Mouse (Mus musculus) monocyte, adult 5-6 weeks (primary cell): Measurements from ENCODE around the gene Fat3. TPM values are rescaled to one million over a fixed set of nuclear protein-coding genes. Genes with fewer than 3 reads are reported as not detected.

ENCODE experiments used
- ATAC-seq: fragments of 153-309, 156-312 bp; replicated peaks from 2 replicates; pipeline ENCODE4 v1.8.0; 2017; ENCODE audit warnings: mild to moderate bottlenecking; ENCODE audit not compliant: low TSS enrichment, insufficient number of reproducible peaks, severe bottlenecking, poor library complexity, low FRiP score
- total RNA-seq: library from RNA; stranded (forward); fragments of 200-1000, 200-491, 200-594 nt; gene quantifications from 3 replicates; pipeline ENCODE4 v1.2.3, GENCODE M21; 2017

The Fat3 gene
- total RNA-seq, 1 experiment from 2014 or later = not detected

DNA sequence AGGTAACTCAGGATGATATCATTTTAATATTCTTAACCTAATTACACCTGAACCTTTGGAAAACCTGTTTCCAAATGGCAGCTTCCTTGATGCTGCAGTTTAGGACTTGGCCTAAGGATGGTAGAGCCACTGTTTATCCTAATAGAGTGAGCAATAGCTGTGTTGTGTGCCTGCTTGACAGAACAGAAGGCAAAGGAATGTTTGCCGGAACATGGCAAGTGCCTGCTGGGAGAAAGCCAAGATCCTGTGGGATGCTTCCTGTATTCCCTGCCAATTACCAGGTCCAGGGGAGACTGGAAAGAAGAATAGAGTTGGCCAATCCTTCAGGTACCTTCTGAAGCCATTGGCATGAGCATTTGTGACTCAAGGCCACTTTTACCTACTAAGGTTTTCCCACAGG is 300.1 kb downstream of the Fat3 start:
- ATAC-seq = no peak

DNA sequence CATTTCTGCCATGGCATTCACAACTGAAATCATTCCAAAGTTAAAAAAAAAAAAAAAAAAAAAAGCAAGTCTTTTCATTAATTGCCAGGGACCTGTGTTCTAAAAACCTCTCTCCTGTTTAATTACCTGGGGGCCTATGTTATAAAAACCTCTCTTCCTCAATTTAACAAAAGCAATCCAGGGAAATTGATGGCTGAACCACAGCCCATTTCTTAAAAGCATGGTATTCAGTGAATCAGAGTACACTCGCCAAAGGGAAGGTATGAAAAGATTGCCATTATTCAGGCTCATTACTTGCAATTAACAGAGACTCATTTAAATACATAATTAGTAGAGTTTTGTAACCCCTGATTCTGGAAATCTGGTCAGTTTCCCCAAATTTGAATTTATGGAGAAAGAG is 314.6 kb downstream of the Fat3 start:
- ATAC-seq = no peak

DNA sequence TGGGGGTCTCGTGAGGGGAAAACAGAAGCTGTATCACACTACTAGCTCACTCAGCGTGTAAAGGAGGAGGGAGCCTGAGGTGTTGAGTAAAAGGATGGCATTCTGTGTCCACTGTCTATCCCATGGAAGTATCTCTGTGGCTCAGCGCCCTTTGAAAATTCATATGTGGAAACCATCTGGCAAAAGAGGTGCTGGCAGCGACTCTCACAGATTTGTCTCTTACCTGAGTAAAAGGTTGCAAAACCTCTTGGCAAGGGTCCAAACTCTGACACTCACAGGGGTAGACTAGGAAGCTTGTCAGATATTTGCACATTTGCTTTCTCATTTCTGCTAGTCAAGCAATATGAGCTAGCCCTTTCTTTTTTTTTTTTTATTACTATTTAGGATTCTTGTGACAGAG is 331.8 kb downstream of the Fat3 start:
- ATAC-seq = no peak

DNA sequence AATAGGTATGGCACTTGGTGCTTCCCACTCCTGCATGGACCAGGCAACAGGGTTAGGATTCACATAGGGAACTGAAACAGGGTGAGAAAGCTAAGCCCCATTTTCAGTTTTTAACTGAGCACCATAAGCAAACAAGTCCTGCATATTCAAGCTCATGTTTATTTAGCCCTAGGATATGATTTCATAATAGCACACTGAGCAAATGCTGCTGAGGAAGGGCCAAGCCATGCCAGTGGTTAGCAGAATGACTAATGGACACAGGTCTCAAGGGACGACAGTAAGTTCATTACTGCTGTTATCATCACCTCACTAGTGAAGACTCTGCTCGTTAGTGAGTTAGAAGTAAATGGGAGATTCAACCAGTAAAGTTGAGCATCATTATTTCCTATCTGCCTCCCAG is 333.0 kb downstream of the Fat3 start:
- no peak for ATAC-seq

DNA sequence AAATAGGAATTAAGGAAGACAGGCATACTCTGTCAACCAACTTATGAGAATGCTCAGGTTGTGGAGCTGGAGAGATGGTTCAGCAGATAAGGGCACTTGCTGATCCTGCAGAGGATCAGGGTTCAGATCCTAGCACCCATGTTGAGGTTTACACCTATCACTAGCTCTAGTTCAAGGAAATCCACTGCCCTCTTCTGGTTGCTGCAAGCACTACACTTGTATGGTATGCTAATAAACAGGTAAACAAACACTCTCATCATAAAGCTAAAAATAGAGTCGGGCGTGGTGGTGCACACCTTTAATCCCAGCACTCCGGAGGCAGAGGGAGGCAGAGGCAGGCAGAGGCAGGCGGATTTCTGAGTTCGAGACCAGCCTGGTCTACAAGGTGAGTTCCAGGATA is 341.7 kb downstream of the Fat3 start:
- no peak for ATAC-seq

DNA sequence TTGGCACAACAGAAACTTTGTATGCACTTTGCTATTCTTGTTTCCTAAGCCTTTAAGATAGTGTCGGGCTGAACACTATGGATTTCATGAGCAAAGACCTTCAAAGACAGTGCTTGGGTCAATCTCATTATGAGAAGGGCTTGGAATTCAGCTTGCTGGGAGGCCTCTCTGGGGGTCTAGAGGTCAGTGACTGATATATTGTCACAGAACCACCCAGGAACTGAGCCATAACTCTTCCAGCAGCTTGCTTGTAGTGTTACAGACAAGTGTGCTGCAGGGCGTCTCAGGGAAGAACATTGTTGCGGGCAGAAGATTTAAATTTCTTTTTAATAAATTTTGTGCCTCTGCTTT is 347.5 kb downstream of the Fat3 start:
- ATAC-seq = no peak

DNA sequence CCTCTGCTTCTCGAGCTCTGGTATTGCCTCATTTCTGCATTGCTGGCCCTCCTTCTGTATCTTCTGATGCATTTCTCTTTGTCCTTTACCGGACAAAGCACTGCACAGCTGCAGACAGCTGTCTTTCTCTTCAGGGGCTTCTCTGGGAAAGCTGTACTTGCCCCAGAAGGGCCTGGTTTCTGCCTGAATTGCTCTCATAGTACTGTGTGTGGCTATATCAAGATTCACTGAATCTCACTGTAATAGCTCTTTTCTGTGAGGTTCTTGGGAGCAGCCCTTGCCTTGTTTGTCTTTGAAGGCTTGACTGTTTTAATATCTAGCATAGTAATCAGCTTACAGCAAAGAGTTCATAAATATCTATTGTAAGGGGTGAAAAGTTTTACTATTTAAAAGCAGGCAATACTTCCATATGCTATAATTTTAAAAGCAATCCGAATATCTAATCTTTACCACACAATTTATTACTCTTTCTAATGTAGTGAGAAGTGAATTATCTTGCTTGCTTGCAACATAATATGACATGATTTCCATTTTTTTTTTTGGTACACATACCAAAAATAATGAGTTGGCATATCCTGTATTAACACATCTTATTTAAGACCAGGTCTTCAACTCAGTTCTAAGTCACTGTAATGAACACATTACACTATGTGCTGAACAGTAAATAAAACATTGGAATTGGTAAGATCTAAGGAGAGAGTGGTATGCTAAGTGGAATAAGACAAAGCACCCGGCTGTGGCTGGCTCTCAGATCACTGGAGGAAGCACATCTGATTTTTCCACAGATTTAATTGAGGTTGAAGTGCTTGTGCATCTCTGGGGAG is 348.1 kb downstream of the Fat3 start:
- no peak for ATAC-seq

DNA sequence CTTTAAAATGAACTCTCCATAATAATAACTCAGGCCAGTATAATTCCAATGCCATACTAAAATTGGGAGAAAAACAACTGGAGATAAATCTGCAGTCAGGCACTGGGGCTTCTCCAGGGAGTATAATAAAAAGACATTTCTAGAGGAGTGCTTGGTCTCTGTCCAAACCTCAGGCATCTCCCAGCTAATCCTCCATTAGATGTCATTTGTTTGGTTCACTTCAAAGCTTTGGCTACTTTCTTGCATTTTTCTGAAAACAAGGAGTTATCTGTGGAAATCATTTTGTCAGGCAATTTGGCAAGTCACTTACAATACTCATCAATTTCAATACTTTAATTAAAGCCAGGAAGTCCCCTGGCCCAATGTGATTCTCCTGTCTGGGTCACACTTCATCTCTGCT is 351.0 kb downstream of the Fat3 start:
- ATAC-seq = no peak

DNA sequence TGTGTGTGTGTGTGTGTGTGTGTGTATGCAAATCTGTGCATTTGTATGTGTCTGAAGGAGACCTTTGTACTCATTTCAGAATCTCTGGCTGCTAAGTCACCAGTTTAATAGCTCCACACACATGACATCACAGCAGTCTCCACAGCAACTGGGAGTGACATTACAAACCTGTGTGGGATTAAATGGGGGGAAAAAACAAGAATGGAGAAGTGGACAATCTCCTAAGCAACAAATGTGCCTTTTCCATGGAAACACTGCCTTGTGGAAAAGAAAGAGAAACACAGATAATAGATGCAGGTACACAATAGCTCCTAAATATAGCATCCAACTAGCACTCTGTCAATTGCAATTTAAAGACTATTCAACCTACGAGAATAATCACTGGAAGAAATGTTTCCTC is 353.4 kb downstream of the Fat3 start:
- ATAC-seq = no peak

DNA sequence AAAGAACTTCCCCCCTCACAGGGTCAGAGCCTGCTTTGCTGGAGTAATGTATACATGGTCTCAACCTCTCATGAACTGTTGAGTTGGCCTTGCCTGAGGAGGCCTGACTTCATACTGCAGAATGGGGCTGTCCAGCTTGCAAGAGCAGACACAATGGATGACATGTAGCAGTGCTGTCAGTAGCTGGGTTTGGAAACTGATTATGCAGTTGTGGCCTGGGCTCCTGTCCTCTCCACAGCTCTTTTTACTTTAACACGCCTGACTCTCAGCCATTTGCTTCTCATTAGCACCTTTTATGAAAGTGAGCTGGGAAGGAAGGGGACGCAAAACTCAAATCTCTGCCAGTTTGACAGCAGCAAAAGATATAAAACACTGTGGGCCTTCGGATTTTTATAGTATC is 356.4 kb downstream of the Fat3 start:
- no peak for ATAC-seq

DNA sequence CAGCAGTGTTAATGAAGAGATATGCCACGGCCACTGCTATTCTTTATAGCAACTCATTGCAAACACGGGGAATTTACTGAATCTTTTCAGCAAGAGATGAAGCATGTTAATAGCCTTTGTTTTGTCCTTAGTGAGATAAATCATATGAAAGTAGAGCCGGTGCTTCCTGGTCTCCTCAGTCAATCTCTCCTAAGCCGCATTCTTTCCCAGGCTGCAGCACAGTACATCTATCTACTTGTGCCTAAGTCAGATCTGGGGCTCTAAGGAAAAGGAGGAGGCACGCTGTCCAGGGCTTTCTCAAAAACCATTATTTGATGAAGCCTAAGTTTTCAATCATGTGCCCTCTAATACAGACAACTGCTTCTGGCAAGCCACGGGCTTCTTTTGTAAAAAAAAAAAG is 361.8 kb downstream of the Fat3 start:
- no peak for ATAC-seq

DNA sequence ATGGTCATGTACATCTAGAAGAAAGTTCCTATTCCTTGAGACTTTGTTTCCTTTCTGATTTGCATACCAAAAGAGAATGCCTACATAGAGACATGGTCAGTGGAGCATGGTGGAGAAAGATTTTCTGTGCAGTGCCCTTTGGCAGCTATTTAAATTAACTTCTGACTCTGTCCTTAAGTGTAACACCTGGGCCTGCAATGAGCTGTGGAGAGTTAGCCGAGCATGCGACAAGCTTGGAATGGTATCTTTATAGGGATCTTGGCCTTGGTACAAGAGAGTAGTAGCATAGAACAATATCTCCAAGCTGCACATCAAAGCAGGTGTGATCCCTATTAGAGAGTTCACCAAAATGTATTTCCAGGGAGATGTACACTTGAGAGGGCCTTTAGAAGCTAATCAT is 368.0 kb downstream of the Fat3 start:
- no peak for ATAC-seq

DNA sequence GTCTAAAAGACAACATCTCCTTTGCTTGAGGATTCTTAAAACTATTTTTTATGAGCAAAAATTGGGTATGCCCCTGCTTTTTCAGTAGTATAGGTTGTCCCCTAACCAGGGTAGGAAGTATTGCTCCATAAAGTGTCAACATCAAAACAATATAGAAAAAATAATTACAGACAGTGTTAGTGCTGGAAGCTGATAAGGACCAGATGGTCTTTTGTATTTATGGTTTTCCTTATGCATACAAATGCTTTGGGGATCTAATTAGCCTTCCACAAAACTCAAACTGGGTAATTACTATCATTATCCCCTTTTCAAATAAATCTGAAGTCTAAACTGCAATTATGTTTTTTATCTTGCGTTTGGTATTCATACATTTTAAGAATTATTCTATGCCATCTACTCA is 368.5 kb downstream of the Fat3 start:
- no peak for ATAC-seq

DNA sequence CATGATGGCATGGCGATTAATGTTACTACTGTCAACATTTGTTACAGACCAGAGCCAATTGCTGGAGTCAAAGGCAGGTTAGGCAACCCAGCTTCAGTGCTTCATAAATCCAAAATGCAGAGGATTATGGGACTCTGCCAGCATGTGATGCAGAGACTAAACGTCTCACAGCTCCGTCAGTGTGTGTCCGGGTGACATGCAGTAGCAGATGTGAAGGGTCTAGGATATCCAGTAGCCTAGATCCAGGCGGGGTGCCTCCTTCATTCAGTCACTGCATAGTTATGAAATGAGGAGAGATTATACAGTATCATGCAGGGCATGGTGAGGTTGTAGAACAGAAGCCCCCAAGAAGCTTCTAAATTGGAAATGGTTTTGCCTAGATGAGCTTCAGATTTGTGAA is 379.3 kb downstream of the Fat3 start:
- ATAC-seq = no peak

DNA sequence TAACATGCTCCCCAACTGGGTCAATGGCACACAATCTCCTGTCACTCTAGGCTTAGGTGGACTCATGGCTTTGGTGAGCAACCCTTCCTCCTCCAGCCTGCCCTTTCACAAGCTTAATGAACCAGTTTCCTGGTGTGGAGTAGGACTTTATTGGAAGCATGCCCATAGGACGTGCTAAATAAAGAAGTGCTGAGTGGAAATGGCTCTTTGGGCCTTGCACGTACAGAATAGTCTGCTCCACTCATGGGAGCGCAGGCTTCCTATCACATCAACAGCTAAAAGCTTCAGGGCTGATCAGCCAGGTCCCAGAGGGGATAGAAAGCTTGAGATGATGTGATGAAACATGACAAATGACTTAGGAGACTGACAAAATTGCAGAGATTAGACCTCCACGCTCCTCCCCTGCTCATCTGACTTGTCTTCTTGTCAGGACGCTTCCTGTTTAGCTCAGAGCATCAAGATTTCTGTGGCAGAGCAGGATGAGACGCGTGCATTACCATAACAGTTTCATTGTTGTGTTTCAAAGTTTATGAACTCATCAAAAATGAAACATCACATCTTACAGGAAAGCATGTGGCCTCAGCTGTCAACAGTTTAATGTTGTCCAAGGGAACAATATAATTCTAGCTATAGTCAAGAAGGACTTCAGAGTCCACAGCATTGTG is 386.1 kb downstream of the Fat3 start:
- no peak for ATAC-seq

DNA sequence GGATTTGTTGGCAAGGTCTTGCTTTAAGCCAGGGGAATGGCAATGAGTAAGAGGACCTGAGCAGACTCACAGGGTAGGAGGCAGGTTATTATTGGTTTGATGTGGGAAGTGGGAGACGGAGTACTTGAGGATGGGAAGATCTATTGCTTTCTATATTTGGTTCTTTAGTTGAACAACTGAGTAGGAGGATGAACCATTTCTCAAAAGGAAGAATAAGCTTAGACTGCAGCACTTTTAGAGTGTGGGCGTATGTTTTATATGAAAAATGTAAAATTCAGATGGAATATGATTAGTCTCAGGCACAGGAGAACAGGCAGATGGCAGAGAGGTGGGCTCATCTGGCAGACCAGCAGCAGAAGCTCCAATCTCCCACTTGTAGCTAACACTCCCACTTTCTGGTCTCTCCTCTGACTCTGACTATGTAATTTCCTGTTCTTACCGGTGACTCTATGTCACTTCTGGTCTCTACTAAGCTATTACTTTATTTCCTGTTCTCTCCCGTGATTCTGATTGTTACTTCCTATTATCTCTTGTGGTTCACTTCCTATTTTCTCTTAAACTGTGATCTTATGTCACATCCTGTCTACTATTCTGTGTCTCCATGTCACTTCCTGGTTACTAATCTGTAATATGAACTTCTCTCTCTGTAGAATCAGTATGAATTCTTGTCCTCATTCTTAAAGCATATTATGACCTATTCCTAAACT is 387.0 kb downstream of the Fat3 start:
- no peak for ATAC-seq

DNA sequence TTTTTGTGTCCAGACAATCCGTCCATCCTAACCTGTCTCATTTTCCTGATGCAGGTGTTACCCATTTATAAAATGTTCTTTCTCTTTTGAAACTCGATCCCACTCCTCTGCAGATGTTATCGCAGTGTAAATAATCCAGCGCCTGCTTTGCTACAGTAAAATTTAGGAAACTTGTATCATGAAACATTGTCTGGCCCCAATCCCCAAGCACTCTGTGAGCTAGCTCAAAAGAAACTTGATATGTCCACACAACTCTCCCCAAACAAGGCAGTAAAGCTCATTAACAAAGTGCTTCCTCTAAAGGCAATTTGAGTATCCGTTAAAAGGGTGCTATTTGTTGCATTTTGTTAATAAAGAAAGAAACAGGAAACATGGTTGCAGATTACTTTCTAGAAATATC is 393.2 kb downstream of the Fat3 start:
- ATAC-seq = no peak

DNA sequence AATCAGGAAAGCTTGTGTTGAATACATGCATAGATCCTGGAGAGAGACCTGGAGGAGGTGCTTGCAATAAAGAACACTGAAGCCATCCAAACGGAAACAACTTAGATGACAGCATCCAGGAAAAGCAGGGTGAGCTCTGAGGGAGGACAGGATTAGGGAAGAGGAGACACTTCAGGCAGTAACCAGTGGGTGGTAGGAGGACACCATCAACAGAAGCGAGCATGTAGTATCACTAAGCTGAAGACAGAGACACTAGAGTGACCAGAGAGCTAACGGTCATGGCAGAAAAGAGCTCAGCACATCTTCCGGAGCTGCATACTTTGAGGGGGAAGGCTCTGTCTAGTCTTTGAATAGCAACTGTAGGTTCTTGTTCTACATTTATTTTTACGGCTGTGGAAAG is 393.7 kb downstream of the Fat3 start:
- ATAC-seq = no peak

DNA sequence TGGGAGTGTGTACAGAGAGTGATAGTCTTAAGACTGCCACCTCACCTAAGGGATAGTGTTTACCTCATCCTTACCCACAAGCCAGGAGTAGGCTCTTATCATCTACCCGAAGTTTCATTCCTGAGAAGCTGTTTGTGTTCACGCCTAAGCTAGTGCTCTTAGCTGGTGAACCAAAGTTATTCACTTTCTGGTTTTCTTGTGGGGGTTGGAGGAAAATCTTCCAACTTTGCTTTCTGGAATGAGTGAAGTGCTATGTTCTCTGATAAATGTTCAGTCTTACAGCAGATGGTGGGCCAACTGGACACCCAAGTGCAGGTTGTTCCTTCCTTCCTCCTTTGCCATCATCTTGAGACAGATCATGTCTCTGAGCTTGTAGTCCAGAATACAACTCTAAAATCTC is 402.5 kb downstream of the Fat3 start:
- no peak for ATAC-seq

DNA sequence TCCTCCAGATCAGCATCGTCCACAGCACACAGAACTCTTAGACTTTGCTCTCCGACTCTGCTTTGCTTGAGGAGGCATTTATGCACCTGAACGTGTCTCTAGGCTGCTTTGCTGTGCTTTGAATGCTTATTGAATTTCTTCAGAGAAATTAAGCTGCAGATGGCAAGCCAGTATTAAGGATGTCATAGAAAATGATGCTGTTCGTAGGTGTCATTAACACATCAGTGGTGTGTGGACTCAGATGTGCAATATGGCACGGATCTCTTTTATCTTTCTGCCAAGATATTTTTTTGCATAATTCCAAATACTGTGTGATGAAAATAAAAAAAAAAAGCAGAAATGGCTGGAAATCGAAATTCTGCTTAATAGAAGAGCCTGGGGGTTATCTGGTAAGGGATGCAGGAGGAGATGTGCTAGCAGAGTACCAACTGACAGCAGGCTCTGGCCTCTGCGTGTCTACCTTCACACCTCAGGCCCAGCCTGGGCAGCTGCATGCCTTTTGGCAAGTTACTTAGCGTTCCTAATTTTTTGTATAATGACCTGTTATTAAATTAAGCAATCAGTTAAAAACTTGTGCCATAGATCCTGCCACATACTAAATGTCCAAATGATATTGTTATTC is 407.9 kb downstream of the Fat3 start:
- no peak for ATAC-seq
